Mouse (Mus musculus): Measurements from ENCODE around the gene Sat2. TPM values are rescaled to one million over a fixed set of nuclear protein-coding genes. Genes with fewer than 3 reads are reported as not detected.

The Sat2 gene
- not detected in 2 replicates for total RNA-seq (2014; fragmentation: Nextera tagmentation)
- not detected in 2 replicates for total RNA-seq (2017)

DNA sequence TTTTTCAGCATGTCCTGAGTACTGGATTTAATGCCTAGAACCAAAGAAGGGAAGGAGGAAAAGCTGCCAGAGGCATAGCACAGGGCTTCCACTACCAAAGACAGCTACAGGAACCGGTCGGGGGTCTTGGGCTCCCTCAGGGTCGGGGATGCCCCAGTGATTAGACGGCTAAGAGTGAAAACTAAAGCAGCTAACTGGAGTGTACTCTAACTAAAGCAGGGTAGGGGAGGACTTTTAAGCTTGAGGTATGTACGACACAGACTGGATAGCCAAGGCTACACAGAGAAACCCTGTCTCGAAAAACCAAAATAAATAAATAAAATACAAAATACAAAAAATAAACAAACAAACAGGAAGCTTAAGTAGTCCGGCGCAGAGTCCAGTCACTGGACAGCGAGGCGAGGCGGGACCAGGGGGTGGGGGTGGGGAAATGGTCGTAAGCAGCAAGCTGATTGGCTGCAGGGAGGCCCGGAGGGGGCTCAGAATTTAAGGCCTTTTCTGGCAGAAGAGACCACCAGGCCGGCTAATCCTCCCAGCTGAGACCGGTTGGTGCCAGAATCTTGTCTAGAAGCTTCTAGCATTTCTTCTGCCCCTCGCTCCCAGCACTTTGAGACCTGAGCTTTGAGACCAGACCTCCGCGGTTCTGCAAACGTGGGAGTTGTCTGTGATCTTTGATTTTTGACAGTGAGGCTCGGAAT lies at the start of gene Sat2:
Gene Sat2 (plus strand): TSS at position 454 of the 698 bp plus-strand sequence.
- no peak for ATAC-seq (replicated peaks; ENCODE audit: low FRiP score, low TSS enrichment, poor library complexity, severe bottlenecking)

DNA sequence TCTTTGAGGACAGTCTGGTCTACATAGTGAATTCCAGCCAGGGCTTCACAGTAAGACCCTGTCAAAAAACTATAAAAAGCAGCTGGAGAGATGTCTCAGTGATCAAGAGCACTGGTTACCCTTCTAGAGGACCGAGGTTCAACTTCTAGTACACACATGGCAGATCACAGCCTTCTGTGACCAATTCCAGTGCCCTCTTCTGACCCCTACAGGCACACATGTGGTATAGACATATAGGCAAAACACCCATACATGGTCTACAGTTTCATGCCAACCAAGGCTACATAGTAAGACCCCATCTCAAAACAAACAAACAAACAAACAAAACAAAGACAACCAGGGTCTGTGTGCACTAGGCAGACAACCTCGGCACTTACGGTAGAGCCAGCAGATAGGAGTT lies 46.6 kb upstream of the Sat2 start:
- 0 out of 2 replicates have a peak, but pooled peaks have one; percentile 24 for ATAC-seq (replicated peaks; ENCODE audit: low FRiP score, low TSS enrichment, poor library complexity, severe bottlenecking)

DNA sequence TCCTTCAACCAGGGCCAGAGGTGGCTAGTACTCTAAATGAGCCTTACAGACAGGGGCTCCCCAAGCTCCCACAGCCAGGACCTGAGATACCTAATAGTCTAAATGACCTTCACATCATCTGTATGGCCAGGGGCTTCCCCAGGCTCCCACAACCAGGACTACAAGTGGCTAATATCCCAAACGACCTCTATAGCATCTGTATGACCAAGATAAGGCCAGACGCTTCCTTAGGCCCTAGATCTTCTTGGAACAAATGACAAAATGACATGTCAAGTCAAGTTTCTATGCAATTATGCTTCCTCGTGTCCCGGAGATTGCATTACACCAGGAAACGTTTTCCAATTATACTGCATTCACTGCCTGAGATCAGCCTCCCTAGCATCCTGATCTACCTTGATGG lies 45.5 kb upstream of the Sat2 start:
- no peak for ATAC-seq (replicated peaks; ENCODE audit: low FRiP score, low TSS enrichment, poor library complexity, severe bottlenecking)

GRCm38 (mm10) chr11:69578301-69578700 lies 43.5 kb upstream of the Sat2 start:
- no peak for ATAC-seq (replicated peaks; ENCODE audit: low FRiP score, low TSS enrichment, poor library complexity, severe bottlenecking)

DNA sequence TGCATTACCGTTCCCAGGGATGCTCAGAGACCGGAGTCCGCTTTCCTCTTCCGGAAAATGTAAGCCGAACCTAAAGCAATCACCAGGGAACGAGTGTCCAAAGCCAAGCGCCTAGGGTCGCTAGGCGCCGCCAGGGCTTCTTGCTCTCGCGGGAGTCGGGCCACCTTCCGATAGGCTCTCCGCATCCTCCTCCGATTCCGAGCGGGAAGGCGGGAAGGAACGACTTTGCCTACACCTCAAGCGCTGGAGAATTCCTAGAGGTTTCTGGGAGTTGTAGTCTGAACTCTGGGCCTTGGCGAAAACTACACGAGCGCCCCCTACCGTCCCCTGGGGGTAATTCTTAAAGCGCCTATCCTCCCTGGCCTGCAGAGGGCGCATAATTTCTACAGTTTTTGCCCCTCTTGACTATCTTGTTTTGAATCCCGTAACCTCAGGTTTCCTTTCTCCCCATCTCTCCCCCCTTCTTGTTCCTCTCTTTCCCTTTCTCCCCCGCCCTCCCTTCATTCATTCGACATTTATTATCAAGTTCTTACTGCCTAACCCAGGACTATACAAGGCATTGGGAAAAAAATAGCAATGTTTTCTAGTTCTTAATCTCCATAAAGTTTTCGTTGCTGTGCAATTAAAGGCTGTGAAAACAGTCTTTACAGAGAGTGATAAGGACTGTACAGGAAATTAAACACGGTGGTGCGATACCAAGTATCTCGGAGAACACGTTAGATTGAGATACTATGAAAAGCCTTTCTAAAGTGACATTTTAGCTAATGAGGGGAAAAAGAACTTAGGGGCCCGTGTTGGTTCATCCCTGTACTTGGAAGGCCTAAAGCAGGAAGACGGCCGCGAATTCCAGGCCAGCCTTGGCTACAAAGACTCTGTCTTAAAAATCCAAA lies 42.5 kb upstream of the Sat2 start:
- ATAC-seq (replicated peaks; ENCODE audit: low FRiP score, low TSS enrichment, poor library complexity, severe bottlenecking) = peak; percentile 68

DNA sequence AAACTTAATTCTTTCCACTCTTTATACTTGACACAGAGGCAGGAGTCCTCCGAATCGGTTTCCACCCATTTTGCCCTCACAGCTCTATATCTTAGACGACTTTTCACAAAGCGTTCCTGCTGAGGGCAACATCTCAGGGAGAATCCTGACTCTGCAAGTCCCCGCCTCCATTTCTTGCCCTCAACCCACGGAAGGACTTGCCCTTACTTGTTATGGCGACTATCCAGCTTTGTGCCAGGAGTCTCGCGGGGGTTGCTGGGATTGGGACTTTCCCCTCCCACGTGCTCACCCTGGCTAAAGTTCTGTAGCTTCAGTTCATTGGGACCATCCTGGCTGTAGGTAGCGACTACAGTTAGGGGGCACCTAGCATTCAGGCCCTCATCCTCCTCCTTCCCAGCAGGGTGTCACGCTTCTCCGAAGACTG lies 41.7 kb upstream of the Sat2 start, which contains the start of the genes Wrap53 and Trp53:
Gene Wrap53 (minus strand): TSS at position 165 of the 424 bp plus-strand sequence.
Gene Trp53 (plus strand): TSS at position 269 of the 424 bp plus-strand sequence.
- peak; percentile 45 for ATAC-seq (replicated peaks; ENCODE audit: low FRiP score, low TSS enrichment, poor library complexity, severe bottlenecking)

DNA sequence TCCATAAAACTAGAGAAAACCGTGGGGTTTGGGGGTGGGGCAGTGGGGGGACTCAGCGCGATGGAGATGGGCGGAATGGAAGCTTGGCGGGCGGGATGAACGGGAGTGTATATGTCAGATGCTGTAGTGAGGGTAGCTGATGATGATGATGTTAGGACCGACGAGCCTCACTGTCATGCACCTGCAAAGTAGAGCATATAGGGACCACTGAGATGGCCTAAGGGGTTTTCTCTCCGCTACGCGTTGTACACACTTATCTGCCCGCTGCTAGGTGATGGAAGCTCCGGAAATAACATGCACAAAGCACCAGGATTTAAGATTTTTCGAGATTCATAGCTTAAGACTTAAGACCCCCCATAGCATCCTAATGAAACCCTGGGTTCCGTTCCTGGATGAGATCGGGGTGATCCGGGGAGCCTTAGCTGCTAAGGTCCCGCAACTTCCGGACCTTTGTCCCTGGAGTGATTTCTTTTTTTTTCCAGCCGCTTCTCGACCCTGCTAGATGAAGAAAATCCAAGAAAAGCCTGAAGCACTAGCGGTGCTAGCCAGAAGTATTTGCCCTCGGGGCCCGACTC lies 41.2 kb upstream of the Sat2 start:
- no peak for ATAC-seq (replicated peaks; ENCODE audit: low FRiP score, low TSS enrichment, poor library complexity, severe bottlenecking)

GRCm38 (mm10) chr11:69581147-69581688 lies 40.6 kb upstream of the Sat2 start:
- ATAC-seq (replicated peaks; ENCODE audit: low FRiP score, low TSS enrichment, poor library complexity, severe bottlenecking) = peak; percentile 60

DNA sequence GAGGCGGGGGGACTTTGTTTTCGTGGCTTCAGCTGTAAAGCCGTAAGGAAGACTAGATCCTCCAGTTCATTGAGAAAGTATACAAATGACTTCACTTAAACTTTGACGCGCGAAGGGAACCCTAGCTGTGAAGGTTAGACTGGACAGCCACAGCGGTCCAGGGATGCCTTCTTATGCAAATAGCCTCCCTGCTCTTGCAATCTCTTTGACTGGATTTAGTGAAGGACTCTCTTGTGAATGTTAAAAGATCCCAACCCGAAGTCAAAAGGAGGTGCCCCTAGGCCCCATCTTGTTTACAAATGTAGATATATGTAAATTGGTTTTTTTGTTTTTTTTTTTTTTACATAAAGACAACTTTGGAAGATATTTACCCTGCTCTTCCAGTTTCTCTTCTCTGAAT lies 40.0 kb upstream of the Sat2 start:
- no peak for ATAC-seq (replicated peaks; ENCODE audit: low FRiP score, low TSS enrichment, poor library complexity, severe bottlenecking)

DNA sequence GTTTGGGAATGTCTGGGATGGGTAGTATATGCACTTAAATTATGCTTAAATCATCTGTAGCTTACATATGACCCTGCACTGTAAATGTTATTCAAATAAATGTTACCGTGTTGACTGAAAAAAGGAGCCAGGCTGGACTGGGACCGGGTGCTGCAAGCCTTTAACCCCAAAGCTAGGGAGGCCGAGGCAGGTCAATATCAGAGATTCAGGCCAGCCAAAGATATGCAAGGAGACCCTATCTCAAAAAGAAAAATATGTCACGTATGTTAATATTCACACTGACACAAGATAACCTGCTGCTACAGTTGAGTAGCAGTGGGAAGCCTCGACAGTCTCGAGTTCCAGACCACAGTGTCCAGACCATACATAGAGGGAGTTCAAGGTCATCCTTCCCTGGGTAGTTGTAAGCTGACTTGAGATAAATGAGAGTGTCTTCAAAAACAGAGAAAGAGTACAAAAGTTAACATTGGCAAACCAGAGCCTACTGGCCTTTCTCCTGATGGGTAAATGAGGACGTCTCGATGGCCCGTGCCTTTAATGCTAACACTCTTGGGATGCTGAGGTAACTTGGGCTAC lies 39.5 kb upstream of the Sat2 start:
- ATAC-seq (replicated peaks; ENCODE audit: low FRiP score, low TSS enrichment, poor library complexity, severe bottlenecking) = no peak

GRCm38 (mm10) chr11:69584008-69584407 lies 37.8 kb upstream of the Sat2 start:
- no peak for ATAC-seq (replicated peaks; ENCODE audit: low FRiP score, low TSS enrichment, poor library complexity, severe bottlenecking)

GRCm38 (mm10) chr11:69584937-69585336 lies 36.9 kb upstream of the Sat2 start:
- ATAC-seq (replicated peaks; ENCODE audit: low FRiP score, low TSS enrichment, poor library complexity, severe bottlenecking) = no peak

DNA sequence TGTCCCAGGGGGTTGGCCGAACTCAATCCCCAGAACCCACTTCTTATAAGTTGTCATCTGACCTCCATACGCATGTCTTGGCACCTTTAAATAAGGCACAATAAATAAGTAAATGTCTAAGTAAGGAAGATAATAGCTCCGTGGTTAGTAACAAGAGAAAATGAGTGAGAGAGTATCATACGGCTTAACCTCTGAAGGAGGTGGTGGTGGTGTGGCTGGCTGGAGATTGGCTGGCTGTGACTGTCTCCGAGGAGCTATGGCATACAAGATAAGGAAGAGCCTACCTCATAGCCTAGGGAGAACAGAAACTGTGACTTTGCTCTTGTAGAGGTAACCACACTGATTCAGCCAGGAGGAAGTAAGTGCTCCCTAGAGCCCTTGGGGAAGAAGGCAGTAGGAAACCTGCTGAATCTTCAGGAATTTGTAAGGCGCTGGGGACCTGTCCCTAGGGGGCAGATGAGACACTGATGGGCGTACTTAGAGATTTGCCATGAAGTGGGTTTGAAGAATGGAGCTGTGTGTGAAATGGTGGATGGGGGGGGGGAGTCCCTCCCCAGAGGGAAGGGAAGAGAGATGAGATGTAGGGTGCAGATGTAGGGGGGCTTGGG lies 36.0 kb upstream of the Sat2 start:
- peak; percentile 80 for ATAC-seq (replicated peaks; ENCODE audit: low FRiP score, low TSS enrichment, poor library complexity, severe bottlenecking)

DNA sequence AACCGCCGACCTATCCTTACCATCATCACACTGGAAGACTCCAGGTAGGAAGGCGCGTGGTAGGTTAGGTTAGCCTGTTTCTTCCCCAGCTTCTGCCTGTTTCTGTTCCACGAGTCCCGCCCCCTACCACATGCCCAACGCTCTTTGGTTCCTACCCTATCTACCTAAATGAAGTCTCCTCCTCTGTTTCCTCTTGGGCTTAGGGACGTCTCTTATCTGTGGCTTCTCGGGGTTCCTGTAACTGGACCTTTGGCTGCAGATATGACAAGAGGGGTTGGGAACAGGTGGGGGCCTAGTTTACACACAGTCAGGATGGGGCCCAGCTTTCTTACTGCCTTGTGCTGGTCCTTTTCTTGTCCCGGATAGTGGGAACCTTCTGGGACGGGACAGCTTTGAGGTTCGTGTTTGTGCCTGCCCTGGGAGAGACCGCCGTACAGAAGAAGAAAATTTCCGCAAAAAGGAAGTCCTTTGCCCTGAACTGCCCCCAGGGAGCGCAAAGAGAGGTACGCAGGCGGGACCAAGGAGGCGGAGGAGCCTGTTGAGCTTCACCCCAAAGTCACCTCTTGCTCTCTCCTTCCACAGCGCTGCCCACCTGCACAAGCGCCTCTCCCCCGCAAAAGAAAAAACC lies 32.5 kb upstream of the Sat2 start:
- ATAC-seq (replicated peaks; ENCODE audit: low FRiP score, low TSS enrichment, poor library complexity, severe bottlenecking) = peak; percentile 53

- ATAC-seq (replicated peaks; ENCODE audit: low FRiP score, low TSS enrichment, poor library complexity, severe bottlenecking) = no peak
Measured at GRCm38 (mm10) chr11:69590622-69591021, 31.2 kb upstream of the Sat2 start.

DNA sequence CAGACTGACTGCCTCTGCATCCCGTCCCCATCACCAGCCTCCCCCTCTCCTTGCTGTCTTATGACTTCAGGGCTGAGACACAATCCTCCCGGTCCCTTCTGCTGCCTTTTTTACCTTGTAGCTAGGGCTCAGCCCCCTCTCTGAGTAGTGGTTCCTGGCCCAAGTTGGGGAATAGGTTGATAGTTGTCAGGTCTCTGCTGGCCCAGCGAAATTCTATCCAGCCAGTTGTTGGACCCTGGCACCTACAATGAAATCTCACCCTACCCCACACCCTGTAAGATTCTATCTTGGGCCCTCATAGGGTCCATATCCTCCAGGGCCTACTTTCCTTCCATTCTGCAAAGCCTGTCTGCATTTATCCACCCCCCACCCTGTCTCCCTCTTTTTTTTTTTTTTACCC lies 30.4 kb upstream of the Sat2 start:
- no peak for ATAC-seq (replicated peaks; ENCODE audit: low FRiP score, low TSS enrichment, poor library complexity, severe bottlenecking)

- ATAC-seq (replicated peaks; ENCODE audit: low FRiP score, low TSS enrichment, poor library complexity, severe bottlenecking) = no peak
Measured at GRCm38 (mm10) chr11:69591899-69592637, 29.8 kb upstream of the Sat2 start.

DNA sequence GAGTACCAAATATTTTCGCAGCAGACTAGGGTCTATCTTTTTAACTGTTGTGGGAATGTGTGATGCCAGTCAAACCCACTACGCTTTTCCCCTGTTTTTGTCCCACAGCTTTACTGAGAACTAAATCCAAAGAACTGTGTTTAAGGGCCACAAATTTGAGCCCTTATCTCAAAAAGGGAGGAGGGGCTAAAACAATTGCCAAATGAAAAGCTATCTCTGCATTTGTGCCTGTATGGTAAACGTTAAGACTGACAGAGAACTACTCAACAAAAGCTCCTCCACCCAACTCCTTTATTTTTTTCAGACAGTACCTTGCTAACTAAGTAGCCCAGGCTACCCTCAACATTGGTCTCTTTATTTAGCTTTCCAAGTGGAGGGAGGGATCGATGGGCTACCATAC lies 29.0 kb upstream of the Sat2 start:
- peak; percentile 19; the same call in 1 of the 2 replicates for ATAC-seq (replicated peaks; ENCODE audit: low FRiP score, low TSS enrichment, poor library complexity, severe bottlenecking)

Measured in megakaryocyte-erythroid progenitor cell, adult 5-6 weeks (primary cell).